Mouse (Mus musculus): ENCODE measurements around the gene Pilra. TPM values are rescaled to one million over a fixed set of nuclear protein-coding genes. Genes with fewer than 3 reads are reported as not detected.

Gene Pilra
- polyA plus RNA-seq, 2 experiments = 0.77 to 1.3 TPM

DNA sequence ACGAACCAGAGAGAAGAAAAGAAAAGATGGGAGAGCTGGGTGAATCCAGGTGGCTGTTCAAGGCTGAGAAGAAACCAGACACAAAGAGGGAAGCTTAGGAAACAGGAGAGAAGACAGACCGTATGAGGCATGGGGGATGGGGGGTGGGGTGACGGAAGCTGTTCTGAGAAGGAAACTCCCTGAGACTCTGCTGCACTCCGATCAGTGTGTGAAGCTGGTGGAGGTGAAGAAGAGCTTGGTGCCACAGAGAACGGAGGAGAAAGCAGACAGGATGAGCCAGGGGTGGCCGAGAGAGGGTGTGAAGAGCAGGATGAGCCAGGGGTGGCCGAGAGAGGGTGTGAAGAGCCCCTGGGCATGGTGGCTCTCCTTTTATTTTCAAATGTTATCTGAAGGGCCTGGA, 9.7 kb downstream of the Pilra start:
- Histone ChIP-seq H3K9me3 (ENCODE audit: control insufficient read depth, low read length) (no peaks in the 10 kb centered on the region), H3K27me3 (ENCODE audit: control insufficient read depth, insufficient read depth, low read length) (no peaks in the 10 kb centered on the region), H3K9ac (ENCODE audit: low read depth, low read length, severe bottlenecking) (no peak overlapping the region), H3K4me2 (replicated peaks; ENCODE audit: low read depth, low read length, severe bottlenecking) (no peak overlapping the region), H3K4me1 (ENCODE audit: control insufficient read depth, insufficient read depth, low read length) (no peaks in the 10 kb centered on the region), H3K36me3 (ENCODE audit: control insufficient read depth, insufficient read depth, low read length) (no peaks in the 10 kb centered on the region), H3K27ac (replicated peaks; ENCODE audit: low read depth, low read length) (no peak overlapping the region), H3K4me3 (replicated peaks; ENCODE audit: low read length) (no peak overlapping the region)
- no peak for ATAC-seq (ENCODE audit: low FRiP score, low read depth)
- 61% methylated on average over 6 of the region's 7 CpGs for WGBS
- no peak for DNase-seq (ENCODE audit: low spot score)
- TF ChIP-seq POLR2A (IDR thresholded peaks at IDR 0.05; ENCODE audit: borderline replicate concordance, extremely low read depth, insufficient read depth, insufficient read length) = no peak

DNA sequence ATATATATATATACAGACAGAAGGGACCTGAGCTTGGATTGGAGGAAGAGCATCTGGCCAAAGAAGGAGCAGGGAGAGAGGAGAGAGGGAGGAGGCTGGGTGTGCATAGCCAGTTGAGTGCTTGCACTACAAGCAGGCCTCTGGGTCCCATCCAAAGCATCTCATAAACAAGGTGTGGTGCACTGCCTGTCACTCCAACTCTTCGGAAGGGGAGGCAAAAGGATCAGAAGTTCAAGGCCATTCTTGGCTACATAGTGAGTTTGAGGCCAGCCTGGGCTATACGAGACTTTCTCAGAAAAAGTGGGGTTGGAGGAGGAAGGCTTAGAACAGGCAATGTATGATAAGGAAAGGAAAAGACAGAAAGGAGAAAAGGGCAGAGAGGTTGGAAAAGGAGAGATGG, 10.1 kb downstream of the Pilra start:
- no peaks in the 10 kb centered on the region for H3K9me3 ChIP-seq (ENCODE audit: control insufficient read depth, low read length)
- ATAC-seq (ENCODE audit: low FRiP score, low read depth) (no peak), DNase-seq (ENCODE audit: low spot score) (no peak)
- 78% methylated on average over 2 of the region's 2 CpGs for WGBS
- TF ChIP-seq POLR2A (IDR thresholded peaks at IDR 0.05; ENCODE audit: borderline replicate concordance, extremely low read depth, insufficient read depth, insufficient read length) = no peak
- no peak overlapping the region for H3K9ac ChIP-seq (ENCODE audit: low read depth, low read length, severe bottlenecking)
- H3K27ac ChIP-seq (replicated peaks; ENCODE audit: low read depth, low read length) = no peak overlapping the region
- H3K36me3 ChIP-seq (ENCODE audit: control insufficient read depth, insufficient read depth, low read length) = no peaks in the 10 kb centered on the region
- no peak overlapping the region for H3K4me3 ChIP-seq (replicated peaks; ENCODE audit: low read length)
- H3K27me3 ChIP-seq (ENCODE audit: control insufficient read depth, insufficient read depth, low read length) = no peaks in the 10 kb centered on the region
- H3K4me2 ChIP-seq (replicated peaks; ENCODE audit: low read depth, low read length, severe bottlenecking) = no peak overlapping the region
- H3K4me1 ChIP-seq (ENCODE audit: control insufficient read depth, insufficient read depth, low read length) = no peaks in the 10 kb centered on the region

DNA sequence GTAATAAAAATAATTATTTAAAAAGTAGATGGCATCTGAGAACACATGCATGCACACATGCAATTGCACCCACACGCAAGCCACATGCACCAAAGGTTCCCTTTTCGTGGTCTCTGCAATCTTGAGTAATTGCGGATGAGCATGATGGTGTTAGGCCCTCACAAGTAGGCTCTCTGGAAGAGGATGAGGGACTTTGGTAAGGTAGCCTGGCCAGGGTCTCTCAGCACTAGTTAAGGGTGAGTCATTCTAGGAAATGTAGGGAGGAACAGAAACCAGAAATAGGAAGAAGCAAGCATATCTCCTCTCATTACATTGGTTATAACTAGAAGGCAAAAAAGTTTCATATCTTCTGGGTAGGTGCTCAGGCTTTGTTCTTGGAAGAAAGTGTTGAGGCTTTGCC, 11.1 kb downstream of the Pilra start:
- no peak for ATAC-seq (ENCODE audit: low FRiP score, low read depth)
- no peak overlapping the region for H3K4me3 ChIP-seq (replicated peaks; ENCODE audit: low read length)

DNA sequence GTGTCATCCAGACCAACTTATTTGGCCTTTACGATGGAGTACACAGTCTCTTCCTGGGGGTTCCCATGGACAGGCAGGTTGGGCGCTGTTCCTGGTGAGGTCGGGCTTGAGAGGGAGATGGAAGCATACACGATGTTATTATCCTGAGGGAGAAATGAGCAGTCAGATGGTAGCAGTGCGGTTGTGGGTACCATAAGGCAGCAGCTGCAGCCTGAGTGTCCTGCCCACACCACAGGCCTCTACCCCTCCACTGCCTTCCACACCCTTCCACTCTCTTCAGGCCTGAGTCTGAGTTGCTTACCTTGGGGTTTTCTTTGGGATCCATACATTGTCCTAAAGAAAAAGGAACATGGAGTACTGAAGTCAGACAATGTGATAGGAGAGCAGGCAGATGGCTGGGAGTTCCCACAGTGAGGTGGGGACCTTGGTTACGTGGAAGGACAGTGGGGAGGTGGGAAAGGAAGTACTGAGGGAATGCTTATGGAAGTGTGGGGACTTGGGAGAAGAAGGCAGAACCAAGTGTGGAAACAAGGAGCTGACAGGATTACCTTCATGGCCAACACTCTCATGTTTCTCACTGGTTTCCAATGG, 12.5 kb downstream of the Pilra start:
- 93% methylated on average over 6 of the region's 6 CpGs for WGBS
- Histone ChIP-seq H3K27ac (replicated peaks; ENCODE audit: low read depth, low read length) (no peak overlapping the region), H3K4me2 (replicated peaks; ENCODE audit: low read depth, low read length, severe bottlenecking) (no peak overlapping the region), H3K27me3 (ENCODE audit: control insufficient read depth, insufficient read depth, low read length) (no peaks in the 10 kb centered on the region), H3K9me3 (ENCODE audit: control insufficient read depth, low read length) (no peaks in the 10 kb centered on the region), H3K36me3 (ENCODE audit: control insufficient read depth, insufficient read depth, low read length) (no peaks in the 10 kb centered on the region), H3K9ac (ENCODE audit: low read depth, low read length, severe bottlenecking) (no peak overlapping the region), H3K4me3 (replicated peaks; ENCODE audit: low read length) (no peak overlapping the region), H3K4me1 (ENCODE audit: control insufficient read depth, insufficient read depth, low read length) (no peaks in the 10 kb centered on the region)
- DNase-seq (ENCODE audit: low spot score) (no peak), ATAC-seq (ENCODE audit: low FRiP score, low read depth) (no peak)
- TF ChIP-seq POLR2A (IDR thresholded peaks at IDR 0.05; ENCODE audit: borderline replicate concordance, extremely low read depth, insufficient read depth, insufficient read length) = no peak

More for the DNA sequence above, 11.1 kb downstream of the Pilra start:
- no peaks in the 10 kb centered on the region for H3K27me3 ChIP-seq (ENCODE audit: control insufficient read depth, insufficient read depth, low read length)
- no peaks in the 10 kb centered on the region for H3K4me1 ChIP-seq (ENCODE audit: control insufficient read depth, insufficient read depth, low read length)
- no peak for DNase-seq (ENCODE audit: low spot score)
- H3K4me2 ChIP-seq (replicated peaks; ENCODE audit: low read depth, low read length, severe bottlenecking) = no peak overlapping the region
- no peak overlapping the region for H3K9ac ChIP-seq (ENCODE audit: low read depth, low read length, severe bottlenecking)
- no peak for TF ChIP-seq POLR2A (IDR thresholded peaks at IDR 0.05; ENCODE audit: borderline replicate concordance, extremely low read depth, insufficient read depth, insufficient read length)
- WGBS = 89% methylated on average over 3 of the region's 3 CpGs
- no peak overlapping the region for H3K27ac ChIP-seq (replicated peaks; ENCODE audit: low read depth, low read length)
- no peaks in the 10 kb centered on the region for H3K36me3 ChIP-seq (ENCODE audit: control insufficient read depth, insufficient read depth, low read length)
- H3K9me3 ChIP-seq (ENCODE audit: control insufficient read depth, low read length) = no peaks in the 10 kb centered on the region

DNA sequence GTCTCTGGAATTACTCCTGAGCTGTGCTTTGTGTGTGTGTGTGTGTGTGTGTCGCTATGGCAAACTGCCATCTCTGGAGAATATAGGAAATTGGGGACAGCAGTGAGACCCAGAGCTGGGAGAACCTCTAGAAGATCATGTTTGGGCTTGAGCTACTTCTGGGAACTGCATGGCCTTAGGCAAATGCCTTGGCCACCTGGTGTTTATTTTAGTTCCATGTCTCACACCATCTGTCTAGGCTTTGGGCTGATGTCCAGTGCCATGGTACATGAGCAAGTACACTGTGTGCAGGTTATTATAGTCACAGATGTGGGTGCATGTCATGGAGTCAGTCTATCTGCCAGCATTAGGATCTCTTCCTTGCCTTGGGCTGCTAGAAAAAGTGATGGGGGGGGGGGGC, 13.5 kb downstream of the Pilra start:
- TF ChIP-seq POLR2A (IDR thresholded peaks at IDR 0.05; ENCODE audit: borderline replicate concordance, extremely low read depth, insufficient read depth, insufficient read length) = no peak
- Histone ChIP-seq H3K4me3 (replicated peaks; ENCODE audit: low read length) (no peak overlapping the region), H3K9ac (ENCODE audit: low read depth, low read length, severe bottlenecking) (no peak overlapping the region), H3K9me3 (ENCODE audit: control insufficient read depth, low read length) (no peaks in the 10 kb centered on the region), H3K36me3 (ENCODE audit: control insufficient read depth, insufficient read depth, low read length) (no peaks in the 10 kb centered on the region), H3K4me1 (ENCODE audit: control insufficient read depth, insufficient read depth, low read length) (no peaks in the 10 kb centered on the region), H3K4me2 (replicated peaks; ENCODE audit: low read depth, low read length, severe bottlenecking) (no peak overlapping the region), H3K27me3 (ENCODE audit: control insufficient read depth, insufficient read depth, low read length) (no peaks in the 10 kb centered on the region), H3K27ac (replicated peaks; ENCODE audit: low read depth, low read length) (no peak overlapping the region)
- ATAC-seq (ENCODE audit: low FRiP score, low read depth) = no peak
- no peak for DNase-seq (ENCODE audit: low spot score)
- 77% methylated on average over 1 of the region's 1 CpGs for WGBS

DNA sequence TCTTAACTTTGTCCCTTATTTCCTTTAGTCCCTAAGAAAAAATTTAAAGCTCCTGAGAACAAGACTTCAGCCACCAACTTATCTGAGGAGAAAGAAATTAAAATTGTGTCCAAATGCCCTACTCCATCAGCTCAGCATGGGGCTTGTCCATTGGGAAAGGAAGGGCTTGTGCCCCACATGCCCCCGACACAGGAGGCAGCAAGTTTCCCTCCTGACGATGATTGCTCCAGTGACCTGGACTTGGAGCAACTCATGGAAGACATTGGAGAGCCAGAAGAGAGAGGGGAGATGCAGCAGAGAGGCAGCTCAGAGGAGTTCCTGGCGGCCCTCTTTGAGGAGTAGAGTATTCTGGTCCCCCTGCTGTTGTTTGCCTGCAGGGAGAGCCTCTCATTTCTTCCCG, 14.0 kb downstream of the Pilra start:
- no peaks in the 10 kb centered on the region for H3K9me3 ChIP-seq (ENCODE audit: control insufficient read depth, low read length)
- no peak for ATAC-seq (ENCODE audit: low FRiP score, low read depth)
- H3K27me3 ChIP-seq (ENCODE audit: control insufficient read depth, insufficient read depth, low read length) = no peaks in the 10 kb centered on the region
- no peaks in the 10 kb centered on the region for H3K4me1 ChIP-seq (ENCODE audit: control insufficient read depth, insufficient read depth, low read length)
- WGBS = 71% methylated on average over 4 of the region's 4 CpGs
- H3K36me3 ChIP-seq (ENCODE audit: control insufficient read depth, insufficient read depth, low read length) = no peaks in the 10 kb centered on the region
- no peak for TF ChIP-seq POLR2A (IDR thresholded peaks at IDR 0.05; ENCODE audit: borderline replicate concordance, extremely low read depth, insufficient read depth, insufficient read length)
- H3K4me2 ChIP-seq (replicated peaks; ENCODE audit: low read depth, low read length, severe bottlenecking) = no peak overlapping the region
- H3K4me3 ChIP-seq (replicated peaks; ENCODE audit: low read length) = no peak overlapping the region
- no peak overlapping the region for H3K27ac ChIP-seq (replicated peaks; ENCODE audit: low read depth, low read length)
- DNase-seq (ENCODE audit: low spot score) = no peak
- H3K9ac ChIP-seq (ENCODE audit: low read depth, low read length, severe bottlenecking) = no peak overlapping the region

All from limb, embryonic 14.5 days (tissue).